Mouse (Mus musculus): ENCODE measurements around the gene Ptpn21. TPM values are rescaled to one million over a fixed set of nuclear protein-coding genes. Genes with fewer than 3 reads are reported as not detected.
A peak's percentile ranks its signal among the peaks of the same experiment; 100 is the strongest.

Ptpn21 gene
- total RNA-seq, 4 experiments from 2014 or later = 26.0 to 37.7 (median 30.3) TPM

GRCm38 (mm10) chr12:98724224-98724623, 13.0 kb downstream of the Ptpn21 start:
- no peak for DNase-seq (ENCODE audit: low spot score)

GRCm38 (mm10) chr12:98721030-98721429, 16.2 kb downstream of the Ptpn21 start:
- no peak for DNase-seq (ENCODE audit: low spot score)

GRCm38 (mm10) chr12:98720628-98721027, 16.6 kb downstream of the Ptpn21 start:
- no peak for DNase-seq (ENCODE audit: low spot score)

DNA sequence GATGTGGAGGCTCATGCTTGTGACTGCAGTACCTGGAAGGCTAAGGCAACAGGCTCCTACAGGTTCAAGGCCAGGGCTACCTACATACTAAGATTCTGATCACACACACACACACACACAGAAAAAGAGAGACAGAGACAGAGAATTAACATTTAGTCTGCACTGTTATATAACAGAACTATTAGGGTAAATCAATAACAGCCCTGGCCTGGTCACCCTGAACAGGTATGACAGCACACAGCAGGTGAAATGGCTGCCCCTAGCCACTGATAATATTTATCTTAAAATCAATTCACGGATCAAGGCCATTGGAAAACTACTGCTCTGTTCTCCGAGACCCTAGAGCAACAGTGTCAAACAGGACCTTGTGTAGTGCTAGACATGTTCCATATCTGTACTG, 21.1 kb downstream of the Ptpn21 start:
- no peak for DNase-seq (ENCODE audit: low spot score)

- no peak for DNase-seq (ENCODE audit: low spot score)
These were observed 22.4 kb downstream of the Ptpn21 start for GRCm38 (mm10) chr12:98714757-98715156.

GRCm38 (mm10) chr12:98713621-98714103, 23.5 kb downstream of the Ptpn21 start:
- no peak for DNase-seq (ENCODE audit: low spot score)

DNA sequence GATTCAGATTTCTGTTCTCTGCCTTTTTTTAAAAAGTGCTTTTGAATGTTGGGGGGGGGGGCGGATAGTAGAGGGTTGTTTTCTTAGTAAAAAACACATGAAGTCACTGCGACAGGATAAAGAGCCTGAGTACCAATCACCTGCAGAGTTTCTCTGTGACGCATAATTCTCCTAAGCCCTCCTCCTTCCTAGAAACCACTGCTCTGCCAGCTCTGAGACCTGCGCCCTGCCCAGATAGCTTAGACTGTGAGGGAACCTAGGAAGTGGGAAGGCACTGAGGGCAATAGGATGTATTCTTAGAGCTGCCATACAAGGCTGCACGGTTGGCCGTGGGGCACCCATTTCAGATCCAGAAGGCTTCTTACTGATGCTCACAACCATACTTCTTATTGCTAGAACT, 24.4 kb downstream of the Ptpn21 start:
- no peak for DNase-seq (ENCODE audit: low spot score)

GRCm38 (mm10) chr12:98703961-98704360, 33.2 kb downstream of the Ptpn21 start:
- no peak for DNase-seq (ENCODE audit: low spot score)

GRCm38 (mm10) chr12:98703554-98703953, 33.7 kb downstream of the Ptpn21 start:
- no peak for DNase-seq (ENCODE audit: low spot score)

DNA sequence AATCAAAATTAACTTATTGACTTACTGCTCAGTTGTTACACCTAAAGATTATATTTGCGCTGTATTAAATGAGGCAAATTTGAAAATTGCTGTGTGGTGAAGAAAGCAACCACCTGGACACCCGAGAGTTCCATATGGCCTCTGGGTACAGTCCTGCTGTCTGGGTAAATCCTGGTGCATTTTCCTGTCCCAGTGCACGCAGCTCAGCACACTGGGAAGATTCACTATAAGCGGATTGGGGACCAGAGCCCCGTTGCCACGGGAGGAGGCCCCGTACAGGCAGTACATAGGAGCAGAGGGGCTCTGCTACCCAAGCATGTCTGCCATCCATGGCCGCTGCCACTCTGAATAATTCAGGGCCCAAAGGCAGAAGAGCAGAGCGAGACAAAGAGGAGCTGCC, 35.6 kb downstream of the Ptpn21 start:
- no peak for DNase-seq (ENCODE audit: low spot score)

DNA sequence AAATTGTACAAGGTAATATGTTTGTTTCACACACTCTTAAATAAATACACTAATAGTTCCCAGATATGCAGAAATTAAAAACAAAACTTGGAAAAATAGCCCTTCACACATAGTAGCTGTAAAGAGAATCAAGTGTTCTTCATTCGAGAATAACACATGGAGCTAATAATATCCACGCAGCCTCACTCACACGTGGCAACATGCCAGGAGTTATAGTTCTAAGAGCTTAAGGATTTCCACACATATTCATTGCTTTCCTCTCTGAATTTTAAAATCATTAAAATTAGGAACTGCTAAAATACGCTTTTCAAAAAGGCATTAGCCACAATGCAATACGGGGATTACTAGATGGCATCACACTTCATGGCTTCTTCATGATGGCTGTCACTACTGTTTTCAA, 40.0 kb downstream of the Ptpn21 start:
- DNase-seq (ENCODE audit: low spot score) = no peak

GRCm38 (mm10) chr12:98690230-98690629, 47.0 kb downstream of the Ptpn21 start:
- no peak for DNase-seq (ENCODE audit: low spot score)

- DNase-seq (ENCODE audit: low spot score) = no peak
These were observed 53.6 kb downstream of the Ptpn21 start for GRCm38 (mm10) chr12:98683574-98683973.

GRCm38 (mm10) chr12:98683171-98683570, 54.0 kb downstream of the Ptpn21 start:
- no peak for DNase-seq (ENCODE audit: low spot score)

DNA sequence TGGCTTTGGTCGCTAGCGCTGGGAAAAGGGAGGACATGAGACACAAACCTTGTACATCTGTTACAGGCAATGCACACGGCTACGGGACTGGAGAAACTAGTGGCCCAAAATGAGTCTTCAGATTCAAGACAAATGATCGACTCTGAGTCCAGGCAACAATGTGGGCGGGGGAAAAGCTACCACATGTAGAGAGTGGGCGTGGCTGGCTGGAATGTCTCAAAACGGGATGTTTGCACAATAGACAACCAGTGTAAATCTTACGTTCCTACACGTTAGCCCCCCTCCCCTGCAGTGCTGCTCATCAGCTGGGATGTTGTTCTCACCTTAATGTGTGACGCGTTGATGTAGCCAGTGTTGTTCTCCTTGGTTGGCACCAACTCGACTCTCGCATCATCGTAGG, 55.0 kb downstream of the Ptpn21 start:
- no peak for DNase-seq (ENCODE audit: low spot score)

GRCm38 (mm10) chr12:98679906-98680305, 57.3 kb downstream of the Ptpn21 start:
- DNase-seq (ENCODE audit: low spot score) = no peak

- no peak for DNase-seq (ENCODE audit: low spot score)
These were observed 59.9 kb downstream of the Ptpn21 start for GRCm38 (mm10) chr12:98677336-98677735.

DNA sequence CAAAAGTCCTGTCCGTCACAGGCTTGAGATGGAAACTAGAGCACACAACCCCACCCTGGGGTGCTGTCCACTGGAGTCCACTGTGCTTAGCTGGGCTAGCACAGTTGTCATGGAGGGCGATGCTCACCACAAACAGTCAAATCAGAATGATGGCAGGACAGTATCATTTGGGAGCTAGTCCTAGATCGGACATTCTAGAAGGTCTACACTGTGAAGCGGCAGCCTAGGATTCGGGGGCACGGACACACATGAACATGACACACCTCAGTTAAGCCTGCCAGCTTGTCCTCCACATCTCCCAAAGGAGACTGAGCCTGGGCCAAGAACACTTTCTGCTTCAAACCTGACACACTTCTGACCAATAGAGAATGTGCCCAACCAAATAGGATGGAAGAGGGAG, 60.3 kb downstream of the Ptpn21 start:
- no peak for DNase-seq (ENCODE audit: low spot score)

DNA sequence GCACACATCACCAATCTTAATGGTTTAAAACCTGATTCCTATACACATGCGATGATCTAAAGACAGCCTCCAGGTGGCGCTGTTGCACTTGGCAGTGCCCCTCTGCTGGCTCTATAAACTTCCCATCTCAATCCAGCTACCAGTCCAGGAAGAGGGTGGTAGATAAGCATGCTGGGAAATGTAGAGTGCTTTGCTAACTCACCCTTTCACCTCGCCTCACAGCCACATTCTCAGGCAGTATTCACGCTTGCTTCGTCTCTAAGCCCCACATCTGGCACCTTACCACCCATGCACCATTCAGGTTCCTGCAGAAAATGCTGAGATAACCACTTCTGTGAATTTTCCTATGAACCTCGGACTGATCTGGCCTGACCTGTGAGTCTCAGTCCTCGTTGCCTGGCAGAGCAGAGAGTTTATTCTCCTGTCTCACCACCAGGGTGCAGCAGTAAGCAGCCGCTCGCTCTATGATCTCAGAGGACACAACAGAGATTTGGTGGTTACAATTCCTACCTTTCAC, 62.5 kb downstream of the Ptpn21 start:
- peak; percentile 71 for DNase-seq (ENCODE audit: low spot score)

DNA sequence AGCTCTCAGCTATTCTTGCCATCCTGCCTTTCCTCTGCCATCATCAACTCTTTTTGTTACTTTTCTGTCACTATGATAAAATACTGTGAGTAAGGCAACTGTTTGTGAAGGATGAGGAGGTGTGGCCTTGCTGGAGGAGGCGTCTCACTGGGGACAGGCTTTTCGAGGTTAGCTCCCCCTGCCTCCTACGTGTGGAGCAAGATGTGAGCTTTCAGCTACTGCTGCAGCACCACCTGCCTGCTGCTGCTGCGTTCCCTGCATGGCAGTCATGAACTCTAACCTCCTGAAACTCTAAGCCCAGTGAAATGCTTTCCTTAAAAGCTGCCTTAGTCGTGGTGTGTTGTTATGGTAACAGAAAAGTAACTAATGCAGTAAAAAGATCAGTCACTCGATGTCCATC, 63.3 kb downstream of the Ptpn21 start:
- DNase-seq (ENCODE audit: low spot score) = no peak

GRCm38 (mm10) chr12:98670429-98670828, 66.8 kb downstream of the Ptpn21 start:
- DNase-seq (ENCODE audit: low spot score) = no peak

GRCm38 (mm10) chr12:98669864-98670263, 67.3 kb downstream of the Ptpn21 start:
- no peak for DNase-seq (ENCODE audit: low spot score)

DNA sequence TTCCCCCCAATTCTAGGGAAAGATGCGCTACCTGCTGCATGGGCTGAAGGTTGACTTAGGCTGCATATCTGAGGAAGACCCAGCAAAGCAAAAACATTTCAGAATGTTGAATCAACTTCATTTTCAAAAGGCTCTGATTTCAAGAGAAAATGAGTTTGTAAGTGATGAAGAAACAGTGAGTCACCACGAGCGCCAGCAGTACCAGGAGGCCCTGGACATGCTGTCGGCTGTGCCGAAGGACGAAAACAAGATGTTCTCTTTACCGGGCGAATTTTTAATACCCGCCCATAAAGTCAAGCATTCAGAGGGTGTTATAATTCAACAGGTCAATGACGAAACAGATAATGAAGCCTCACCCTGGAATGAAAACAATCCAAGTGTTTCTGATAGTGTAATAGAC, 68.1 kb downstream of the Ptpn21 start:
- no peak for DNase-seq (ENCODE audit: low spot score)

GRCm38 (mm10) chr12:98668132-98668814, 68.9 kb downstream of the Ptpn21 start:
- peak; percentile 63 for DNase-seq (ENCODE audit: low spot score)

All from heart, adult 8-10 months (tissue).